Mouse (Mus musculus): ENCODE measurements at regions not wholly inside any gene's neighbourhood (a gene's known extent, or its start where the extent isn't known, plus 50 kb on each side); places are given as distances from the start of the nearest gene placed in this dataset.

DNA sequence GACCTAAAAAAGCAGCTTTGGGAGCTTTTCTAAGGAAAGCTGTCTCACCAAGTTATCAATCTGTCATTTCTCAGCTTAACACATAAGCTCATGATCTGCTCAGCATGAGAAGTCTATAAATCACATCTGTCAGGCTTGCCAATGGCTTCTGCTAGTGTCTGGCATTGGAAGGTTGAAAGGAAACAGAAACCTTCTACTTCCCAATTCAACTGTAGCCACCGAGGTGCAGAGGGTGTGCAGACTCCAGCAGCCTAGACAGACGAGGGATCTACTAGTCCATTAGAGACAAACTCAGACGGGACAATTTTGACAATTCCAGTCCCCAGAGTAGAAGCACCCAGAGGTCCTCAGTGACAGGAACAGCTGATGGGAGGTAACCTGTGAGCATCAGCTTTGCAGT is 103.0 kb downstream of the Nab1 start:
- H3K4me1 ChIP-seq, result no peaks in the 10 kb centered on the region
- H3K4me3 ChIP-seq, result no peak overlapping the region
- no peak for DNase-seq (ENCODE audit: extremely low spot score, low spot score)
- H3K9me3 ChIP-seq, result no peaks in the 10 kb centered on the region
- no peak overlapping the region for H3K27ac ChIP-seq
- no peaks in the 10 kb centered on the region for H3K36me3 ChIP-seq (replicated peaks)
- WGBS, result 73% methylated on average over 3 of the region's 3 CpGs
- no peaks in the 10 kb centered on the region for H3K27me3 ChIP-seq (ENCODE audit: poor library complexity, severe bottlenecking)

- no peak overlapping the region for H3K4me3 ChIP-seq
These were observed 107.5 kb downstream of the Nab1 start for GRCm38 (mm10) chr1:52392933-52393332.

GRCm38 (mm10) chr1:52388836-52389235 is 111.6 kb downstream of the Nab1 start:
- WGBS, result 86% methylated on average over 6 of the region's 6 CpGs

More at GRCm38 (mm10) chr1:52392933-52393332, 107.5 kb downstream of the Nab1 start:
- no peaks in the 10 kb centered on the region; the same call in 1 of the 2 replicates for H3K4me1 ChIP-seq
- 47% methylated on average over 2 of the region's 2 CpGs for WGBS
- H3K36me3 ChIP-seq (replicated peaks), result no peaks in the 10 kb centered on the region
- H3K27me3 ChIP-seq (ENCODE audit: poor library complexity, severe bottlenecking), result no peaks in the 10 kb centered on the region
- no peak overlapping the region for H3K27ac ChIP-seq
- no peak for DNase-seq (ENCODE audit: extremely low spot score, low spot score)
- no peaks in the 10 kb centered on the region for H3K9me3 ChIP-seq

GRCm38 (mm10) chr1:52388118-52388517 is 112.4 kb downstream of the Nab1 start:
- WGBS, result 91% methylated on average over 6 of the region's 6 CpGs
- H3K4me3 ChIP-seq, result no peak overlapping the region
- no peak overlapping the region for H3K27ac ChIP-seq
- H3K36me3 ChIP-seq (replicated peaks), result no peaks in the 10 kb centered on the region
- H3K4me1 ChIP-seq, result no peaks in the 10 kb centered on the region; the same call in 1 of the 2 replicates
- no peaks in the 10 kb centered on the region for H3K27me3 ChIP-seq (ENCODE audit: poor library complexity, severe bottlenecking)
- no peak for DNase-seq (ENCODE audit: extremely low spot score, low spot score)
- H3K9me3 ChIP-seq, result no peaks in the 10 kb centered on the region

More at GRCm38 (mm10) chr1:52388836-52389235, 111.6 kb downstream of the Nab1 start:
- no peaks in the 10 kb centered on the region for H3K36me3 ChIP-seq (replicated peaks)
- no peaks in the 10 kb centered on the region for H3K9me3 ChIP-seq
- DNase-seq (ENCODE audit: extremely low spot score, low spot score), result no peak
- no peaks in the 10 kb centered on the region for H3K27me3 ChIP-seq (ENCODE audit: poor library complexity, severe bottlenecking)
- no peaks in the 10 kb centered on the region; the same call in 1 of the 2 replicates for H3K4me1 ChIP-seq
- no peak overlapping the region for H3K4me3 ChIP-seq
- no peak overlapping the region for H3K27ac ChIP-seq

DNA sequence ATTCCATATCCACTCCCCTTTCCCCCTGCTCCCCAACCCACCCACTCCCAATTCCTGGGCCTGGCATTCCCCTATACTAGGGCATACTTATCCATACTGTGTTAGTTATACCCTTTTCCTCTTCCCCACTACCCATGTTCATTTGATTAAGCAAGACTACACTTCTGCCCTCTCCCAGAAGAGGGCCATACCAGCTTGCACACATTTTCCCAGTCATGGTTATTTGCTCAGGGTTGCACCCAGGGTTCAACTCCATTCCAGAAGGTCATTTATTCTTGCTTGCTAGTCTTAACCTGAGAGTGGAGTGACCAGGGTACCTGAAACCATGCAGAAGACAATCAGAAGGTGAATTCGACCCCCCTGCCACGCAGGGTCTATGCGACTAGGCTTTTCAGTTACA is 113.4 kb downstream of the Nab1 start:
- no peaks in the 10 kb centered on the region for H3K27me3 ChIP-seq (ENCODE audit: poor library complexity, severe bottlenecking)
- 90% methylated on average over 3 of the region's 3 CpGs for WGBS
- no peak for DNase-seq (ENCODE audit: extremely low spot score, low spot score)
- H3K4me3 ChIP-seq, result no peak overlapping the region
- H3K9me3 ChIP-seq, result no peaks in the 10 kb centered on the region
- no peaks in the 10 kb centered on the region for H3K36me3 ChIP-seq (replicated peaks)
- H3K27ac ChIP-seq, result no peak overlapping the region
- H3K4me1 ChIP-seq, result no peaks in the 10 kb centered on the region; the same call in 1 of the 2 replicates

DNA sequence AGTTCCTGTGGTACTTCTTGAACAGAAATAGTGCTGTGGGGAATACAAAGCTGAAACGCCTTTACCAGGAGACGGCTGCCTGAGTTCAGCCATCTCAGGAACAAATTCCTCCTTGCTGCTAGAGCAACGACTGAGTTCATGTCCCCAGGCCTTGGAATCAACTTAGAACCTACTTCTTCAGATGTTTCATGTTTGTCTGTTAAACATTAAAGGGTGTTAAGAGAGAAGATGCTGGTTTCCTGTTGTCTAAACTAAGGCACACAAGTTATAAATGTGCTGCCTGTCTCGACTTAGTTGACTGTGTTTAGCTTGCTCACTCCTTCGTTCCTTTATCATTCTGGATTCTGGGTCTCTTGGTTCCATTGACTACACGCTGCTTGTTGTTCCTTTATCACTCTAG is 125.2 kb downstream of the Nab1 start:
- Histone ChIP-seq H3K27ac (no peak overlapping the region), H3K27me3 (ENCODE audit: poor library complexity, severe bottlenecking) (no peaks in the 10 kb centered on the region), H3K36me3 (replicated peaks) (no peaks in the 10 kb centered on the region), H3K9me3 (no peaks in the 10 kb centered on the region), H3K4me1 (no peaks in the 10 kb centered on the region), H3K4me3 (no peak overlapping the region)
- whole genome bisulfite sequencing, result 87% methylated on average over 6 of the region's 6 CpGs
- no peak for DNase-seq (ENCODE audit: extremely low spot score, low spot score)

DNA sequence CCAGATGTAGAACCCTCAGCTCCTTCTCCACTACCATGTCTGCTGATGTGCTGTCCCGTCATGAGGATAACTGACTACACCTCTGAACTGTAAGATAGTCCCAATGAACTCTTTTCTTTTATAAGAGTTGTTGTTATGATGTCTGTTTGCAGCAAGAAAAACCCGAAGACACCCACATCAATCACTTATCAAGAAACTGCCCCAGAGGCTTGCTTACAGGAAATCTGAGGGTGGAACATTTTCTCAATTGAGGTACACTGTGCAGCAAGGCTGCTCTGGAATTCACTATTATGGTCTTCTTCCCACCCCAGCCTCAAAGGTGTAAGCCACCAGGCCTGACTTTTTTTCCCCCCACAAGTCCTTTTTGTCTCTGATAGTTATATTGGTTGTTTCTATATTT is 125.8 kb downstream of the Nab1 start:
- WGBS, result 89% methylated on average over 2 of the region's 2 CpGs
- Histone ChIP-seq H3K9me3 (no peaks in the 10 kb centered on the region), H3K36me3 (replicated peaks) (no peaks in the 10 kb centered on the region), H3K4me1 (no peaks in the 10 kb centered on the region), H3K27ac (no peak overlapping the region), H3K27me3 (ENCODE audit: poor library complexity, severe bottlenecking) (no peaks in the 10 kb centered on the region), H3K4me3 (no peak overlapping the region)
- DNase-seq (ENCODE audit: extremely low spot score, low spot score), result no peak

DNA sequence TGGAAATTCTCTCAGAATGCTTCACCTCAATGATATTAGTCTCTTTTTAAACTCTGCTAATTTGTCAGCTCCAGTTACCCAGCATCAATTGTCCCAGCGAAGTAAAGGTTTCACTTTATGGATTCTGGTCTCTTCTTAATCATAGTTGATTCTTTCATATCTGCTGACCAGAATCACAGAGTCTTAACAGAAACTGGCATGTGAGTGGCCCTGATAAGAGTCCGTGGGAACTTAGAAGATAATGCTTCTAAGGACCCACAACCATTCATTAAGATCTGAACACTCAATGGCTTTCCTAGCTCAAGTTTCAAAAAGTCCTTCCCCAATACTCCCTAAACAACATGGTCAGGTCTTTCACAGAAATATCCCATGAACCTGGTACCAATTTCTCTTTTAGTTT is 126.7 kb downstream of the Nab1 start:
- Histone ChIP-seq H3K4me3 (no peak overlapping the region), H3K4me1 (no peaks in the 10 kb centered on the region), H3K27ac (no peak overlapping the region), H3K9me3 (no peaks in the 10 kb centered on the region), H3K27me3 (ENCODE audit: poor library complexity, severe bottlenecking) (no peaks in the 10 kb centered on the region), H3K36me3 (replicated peaks) (no peaks in the 10 kb centered on the region)
- DNase-seq (ENCODE audit: extremely low spot score, low spot score), result no peak
- 83% methylated on average over 2 of the region's 2 CpGs for WGBS

GRCm38 (mm10) chr1:52366386-52366785 is 133.4 kb upstream of the Gls start:
- Histone ChIP-seq H3K4me1 (no peaks in the 10 kb centered on the region), H3K36me3 (replicated peaks) (no peaks in the 10 kb centered on the region), H3K27me3 (ENCODE audit: poor library complexity, severe bottlenecking) (no peaks in the 10 kb centered on the region), H3K27ac (no peak overlapping the region), H3K4me3 (no peak overlapping the region), H3K9me3 (no peaks in the 10 kb centered on the region)
- WGBS, result 89% methylated on average over 7 of the region's 7 CpGs
- no peak for DNase-seq (ENCODE audit: extremely low spot score, low spot score)

DNA sequence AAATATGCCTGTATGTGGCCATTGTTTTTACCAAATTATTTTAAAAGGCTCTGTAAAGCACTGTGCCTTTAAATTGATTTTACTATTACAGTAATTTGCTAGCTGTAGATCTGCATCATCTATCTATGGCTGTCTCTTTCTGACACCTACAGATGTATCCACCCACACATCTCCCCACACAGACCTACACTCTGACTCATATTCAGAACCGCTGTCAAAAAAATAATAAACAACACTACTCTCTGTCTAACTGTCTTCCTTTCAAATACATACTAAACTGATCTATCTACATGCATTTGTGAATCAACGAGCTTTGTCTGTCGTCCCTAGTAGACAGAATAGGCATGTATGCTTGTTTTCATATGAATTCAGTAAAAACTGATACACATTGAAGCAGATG is 130.6 kb upstream of the Gls start:
- H3K27me3 ChIP-seq (ENCODE audit: poor library complexity, severe bottlenecking), result no peaks in the 10 kb centered on the region
- WGBS, result 91% methylated on average over 3 of the region's 3 CpGs
- H3K9me3 ChIP-seq, result no peaks in the 10 kb centered on the region
- H3K4me1 ChIP-seq, result no peaks in the 10 kb centered on the region
- no peak overlapping the region for H3K27ac ChIP-seq
- no peaks in the 10 kb centered on the region for H3K36me3 ChIP-seq (replicated peaks)
- no peak overlapping the region for H3K4me3 ChIP-seq
- no peak for DNase-seq (ENCODE audit: extremely low spot score, low spot score)

DNA sequence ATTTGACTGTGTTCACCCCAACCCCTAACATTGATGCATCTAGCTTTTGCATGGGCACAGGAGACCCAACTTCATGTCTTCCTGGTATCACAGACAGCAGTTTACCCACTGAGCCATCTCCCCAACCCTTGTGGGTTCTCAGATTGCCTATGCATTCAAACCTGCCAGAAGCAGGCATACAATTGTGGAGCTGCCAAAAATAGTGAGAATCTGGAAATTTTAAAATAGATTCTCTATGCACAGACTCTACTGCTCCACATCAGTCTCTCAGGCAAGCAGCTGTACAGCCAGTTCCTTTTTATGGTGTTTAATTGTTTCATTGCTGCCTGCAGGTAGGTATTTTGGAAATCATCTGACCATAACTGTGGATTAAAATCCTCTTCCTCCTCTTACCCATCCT is 129.9 kb upstream of the Gls start:
- Histone ChIP-seq H3K9me3 (no peaks in the 10 kb centered on the region), H3K36me3 (replicated peaks) (no peaks in the 10 kb centered on the region), H3K4me3 (no peak overlapping the region), H3K27me3 (ENCODE audit: poor library complexity, severe bottlenecking) (no peaks in the 10 kb centered on the region), H3K27ac (no peak overlapping the region), H3K4me1 (no peaks in the 10 kb centered on the region)
- no peak for DNase-seq (ENCODE audit: extremely low spot score, low spot score)

DNA sequence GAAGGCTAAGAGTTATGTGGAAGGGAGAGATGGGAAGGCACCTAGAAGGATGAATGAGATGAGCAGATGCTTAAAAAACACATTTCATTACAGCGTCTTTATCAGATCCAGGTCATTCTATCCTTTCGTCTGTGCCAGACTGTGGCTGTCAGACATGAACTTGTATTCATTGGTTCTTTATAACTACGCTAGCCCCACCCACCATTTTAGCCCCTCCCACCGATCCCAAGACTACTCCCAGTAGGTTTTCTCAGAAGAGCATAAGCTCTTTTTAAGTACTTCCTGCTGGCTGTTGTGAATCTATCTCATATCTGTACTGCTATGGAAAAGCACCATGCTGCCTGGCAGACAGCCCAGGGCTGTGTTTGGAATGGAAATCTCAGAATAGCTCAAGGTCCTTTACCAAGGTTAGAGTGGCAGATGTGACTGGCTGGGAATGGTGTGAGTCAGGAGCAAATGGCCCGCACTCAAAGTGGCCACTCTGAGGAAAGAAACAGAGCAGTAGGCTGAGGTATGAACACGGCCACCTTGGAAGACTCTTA is 121.1 kb upstream of the Gls start:
- no peak for DNase-seq (ENCODE audit: extremely low spot score, low spot score)
- Histone ChIP-seq H3K36me3 (replicated peaks) (no peaks in the 10 kb centered on the region), H3K4me1 (no peaks in the 10 kb centered on the region), H3K27me3 (ENCODE audit: poor library complexity, severe bottlenecking) (no peaks in the 10 kb centered on the region), H3K4me3 (no peak overlapping the region), H3K9me3 (no peaks in the 10 kb centered on the region), H3K27ac (no peak overlapping the region)
- WGBS, result 90% methylated on average over 6 of the region's 6 CpGs

DNA sequence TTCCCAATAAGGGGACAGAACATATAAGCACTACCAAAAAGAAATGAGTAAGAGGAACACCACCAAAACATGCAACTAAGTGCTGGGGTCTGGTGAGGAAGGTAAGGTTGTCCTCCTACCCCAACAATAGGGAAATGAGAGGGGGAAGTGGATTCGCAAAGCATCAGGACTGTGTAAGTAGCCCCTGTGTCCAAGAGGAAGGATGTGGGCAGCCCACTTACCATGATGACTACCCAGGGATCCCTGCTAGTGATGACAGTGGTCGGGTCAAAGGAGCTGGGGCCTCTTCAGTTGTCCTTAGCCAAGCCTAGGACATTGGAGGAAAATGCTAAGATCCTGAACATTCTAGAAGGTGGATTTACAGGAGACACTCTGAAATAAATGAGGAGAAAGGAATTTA is 109.1 kb upstream of the Gls start:
- no peak for DNase-seq (ENCODE audit: extremely low spot score, low spot score)
- Histone ChIP-seq H3K27ac (no peak overlapping the region), H3K9me3 (no peaks in the 10 kb centered on the region), H3K36me3 (replicated peaks) (no peaks in the 10 kb centered on the region), H3K4me3 (no peak overlapping the region), H3K27me3 (ENCODE audit: poor library complexity, severe bottlenecking) (no peaks in the 10 kb centered on the region), H3K4me1 (no peaks in the 10 kb centered on the region)
- 87% methylated on average over 2 of the region's 2 CpGs for WGBS

DNA sequence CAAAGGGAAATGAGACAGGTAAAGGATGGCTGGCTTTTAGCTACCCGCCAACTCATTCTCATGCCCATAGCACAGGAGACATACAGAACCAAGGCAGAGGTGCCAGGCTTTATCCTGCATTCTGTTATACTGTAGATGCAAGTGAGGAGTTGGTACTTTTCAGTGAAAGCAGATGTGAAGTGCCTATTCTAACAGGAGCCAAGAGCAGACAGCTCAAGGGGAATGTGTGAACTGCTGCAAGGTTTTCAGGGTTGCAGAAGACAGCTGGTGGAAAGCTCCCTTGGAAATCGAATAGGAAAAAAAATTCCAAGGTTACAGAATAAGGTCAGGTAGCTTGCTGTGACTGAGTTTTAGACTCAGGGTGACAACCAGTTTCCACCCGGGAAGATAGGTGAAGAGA is 105.7 kb upstream of the Gls start:
- Histone ChIP-seq H3K36me3 (replicated peaks) (no peaks in the 10 kb centered on the region), H3K4me1 (no peaks in the 10 kb centered on the region), H3K9me3 (no peaks in the 10 kb centered on the region), H3K27me3 (ENCODE audit: poor library complexity, severe bottlenecking) (no peaks in the 10 kb centered on the region), H3K27ac (no peak overlapping the region), H3K4me3 (no peak overlapping the region)
- WGBS, result 86% methylated on average over 3 of the region's 3 CpGs
- DNase-seq (ENCODE audit: extremely low spot score, low spot score), result no peak

Measured in forebrain, embryonic 10.5 days (tissue).